Mouse (Mus musculus) brown adipose tissue, adult 24 weeks (tissue): ENCODE measurements around the gene Krt78. TPM values are rescaled to one million over a fixed set of nuclear protein-coding genes. Genes with fewer than 3 reads are reported as not detected.

Source experiments
- H3K27ac ChIP-seq: fragments of 200-500 bp; replicated peaks from 2 replicates; pipeline ENCODE4 v1.5.1; 2012; ENCODE audit warnings: low read depth, mild to moderate bottlenecking, low read length
- H3K4me1 ChIP-seq: fragments of 200-500 bp; 2 replicates; pipeline ENCODE4 v1.6.1; 2012; ENCODE audit warnings: low read length, mixed read lengths; ENCODE audit not compliant: control insufficient read depth, insufficient read depth, insufficient read length
- H3K4me3 ChIP-seq: fragments of 200-500 bp; 2 replicates; pipeline ENCODE4 v1.5.1; 2012; ENCODE audit warnings: low read depth, mild to moderate bottlenecking, low read length, moderate library complexity; ENCODE audit not compliant: insufficient read depth
- polyA plus RNA-seq: library from polyadenylated mRNA; stranded (reverse); fragments of >200 nt; gene quantifications from 2 replicates; pipeline ENCODE4 v1.2.4, GENCODE M21; 2012; ENCODE audit not compliant: missing spikeins, insufficient read depth, insufficient read length

Krt78 gene
- polyA plus RNA-seq, 1 experiment, result not detected

DNA sequence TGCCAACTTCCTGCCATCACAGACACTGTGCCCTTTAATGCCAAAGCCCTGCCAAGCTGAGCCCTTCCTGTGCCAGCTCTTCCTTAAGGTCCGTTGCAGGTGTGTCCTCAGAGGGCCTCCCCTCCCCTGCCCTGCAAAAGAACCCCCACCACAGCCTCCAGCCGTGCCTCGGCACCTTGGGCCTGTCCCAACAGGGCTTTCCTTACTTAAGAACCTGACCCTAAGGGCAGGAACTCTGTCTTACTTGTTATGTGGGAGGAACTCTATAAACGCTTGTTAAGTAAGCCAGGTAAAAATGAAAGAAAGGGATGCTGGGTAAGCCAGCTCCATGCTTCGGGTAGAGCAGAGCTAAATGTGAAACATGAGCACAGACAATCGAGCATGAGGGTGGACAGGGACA, 21.1 kb downstream of the Krt78 start:
- Histone ChIP-seq H3K27ac (no peak overlapping the region), H3K4me3 (no peak overlapping the region), H3K4me1 (peaks cover 21% of the 10 kb centered on the region)

DNA sequence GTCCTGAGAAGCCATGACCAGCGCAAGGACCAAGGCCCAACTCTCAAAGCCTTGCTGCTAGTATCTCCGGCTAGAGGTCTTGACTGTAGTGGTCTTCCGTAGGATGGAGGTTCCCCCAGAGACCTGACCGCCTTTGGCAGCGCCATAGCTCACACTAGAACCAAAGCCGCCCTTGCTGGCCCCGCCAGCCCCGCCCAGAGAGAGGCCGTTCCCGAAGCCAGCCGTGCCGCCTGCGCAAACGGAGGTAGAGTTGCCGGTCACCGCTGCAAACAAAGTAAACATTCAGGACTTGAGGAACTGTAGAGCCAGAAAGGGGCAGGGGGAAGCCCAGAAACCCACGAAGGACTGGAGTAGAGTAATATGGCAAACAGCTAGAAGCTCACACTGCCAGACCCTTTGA, 24.4 kb downstream of the Krt78 start:
- H3K4me3 ChIP-seq, result peak overlapping the region; percentile 34
- peaks cover 9% of the 10 kb centered on the region; the same call in 1 of the 2 replicates for H3K4me1 ChIP-seq
- H3K27ac ChIP-seq, result peak overlapping the region; percentile 91

DNA sequence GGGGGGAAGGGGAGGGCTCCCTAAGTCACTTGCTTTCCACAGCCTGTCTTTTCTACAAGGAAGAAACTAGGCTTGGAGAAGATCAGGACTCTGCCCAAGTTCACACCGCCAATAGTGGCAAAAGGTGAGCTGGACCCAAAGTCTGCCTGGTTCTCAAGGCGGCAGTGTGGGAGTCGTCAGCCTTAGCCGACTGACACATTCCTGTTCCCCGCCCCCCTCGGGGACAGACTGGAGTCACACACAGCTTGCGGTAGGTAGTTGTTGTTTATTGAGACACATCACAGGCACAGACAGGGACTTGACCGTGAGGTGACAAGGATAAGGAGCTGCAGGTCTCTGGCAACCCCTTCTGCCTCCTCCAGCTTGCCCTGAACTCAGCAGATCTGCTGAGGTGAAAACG, 25.0 kb downstream of the Krt78 start:
- peak overlapping the region; percentile 34 for H3K4me3 ChIP-seq
- H3K4me1 ChIP-seq, result peaks cover 9% of the 10 kb centered on the region; the same call in 1 of the 2 replicates
- H3K27ac ChIP-seq, result peak overlapping the region; percentile 91

DNA sequence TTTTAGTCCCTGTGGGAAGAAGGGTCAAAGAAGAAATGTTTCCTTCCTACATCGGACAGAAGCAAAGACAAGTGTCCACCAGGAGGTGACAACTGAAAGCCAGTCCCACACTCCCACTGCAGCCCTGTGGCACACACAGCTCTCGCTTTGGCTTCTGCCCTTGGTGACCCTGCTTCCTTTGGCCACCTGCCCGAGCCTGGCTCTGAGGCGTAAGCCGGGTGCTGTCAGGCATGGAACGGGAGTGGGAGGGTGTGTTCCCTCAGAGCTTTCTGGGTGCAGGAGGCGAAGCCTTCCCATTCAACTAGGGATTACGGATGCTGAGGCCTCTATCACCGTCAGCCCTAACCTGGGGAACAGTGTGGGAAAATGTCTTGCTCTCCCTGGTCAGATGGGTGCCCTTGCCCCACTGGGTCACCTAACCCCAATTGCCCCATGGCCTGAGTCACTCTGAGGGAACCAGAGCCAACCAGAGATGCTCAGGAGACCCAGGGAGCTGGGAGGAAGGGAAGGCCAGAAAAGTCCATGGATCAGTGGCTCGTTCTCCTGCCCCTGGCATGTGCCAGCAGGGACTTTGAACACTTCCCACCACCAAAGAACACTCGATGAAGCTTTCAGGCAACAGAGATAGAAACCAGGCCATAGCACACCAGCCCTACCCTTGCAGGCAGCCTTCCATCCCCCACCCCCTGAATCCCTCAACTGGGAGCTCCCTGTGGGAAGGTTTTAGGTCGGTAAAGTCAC, 26.6 kb downstream of the Krt78 start:
- Histone ChIP-seq H3K4me1 (peaks cover 9% of the 10 kb centered on the region; the same call in 1 of the 2 replicates), H3K27ac (peak overlapping the region; percentile 94), H3K4me3 (no peak overlapping the region)

DNA sequence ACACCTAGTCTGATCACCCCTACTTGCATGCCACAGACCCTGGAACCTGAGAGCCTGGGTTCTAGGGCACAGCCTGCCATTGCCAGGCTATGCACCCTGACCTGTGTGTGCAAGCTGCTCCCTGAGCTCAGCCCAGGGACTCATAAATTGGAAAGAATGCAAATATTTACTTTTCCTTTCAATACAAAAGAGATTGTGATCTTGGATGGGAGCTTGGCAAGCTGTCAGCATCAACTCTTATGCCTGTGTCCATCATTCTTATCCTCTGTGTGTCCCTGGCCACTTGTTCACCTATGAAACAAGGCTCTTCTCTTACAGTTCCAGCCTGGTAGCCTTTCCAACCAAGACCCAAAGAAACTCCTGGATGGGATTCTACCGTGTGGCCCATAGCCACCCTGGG, 29.0 kb downstream of the Krt78 start:
- Histone ChIP-seq H3K4me3 (no peak overlapping the region), H3K4me1 (peaks cover 4% of the 10 kb centered on the region; the same call in 1 of the 2 replicates), H3K27ac (no peak overlapping the region)

DNA sequence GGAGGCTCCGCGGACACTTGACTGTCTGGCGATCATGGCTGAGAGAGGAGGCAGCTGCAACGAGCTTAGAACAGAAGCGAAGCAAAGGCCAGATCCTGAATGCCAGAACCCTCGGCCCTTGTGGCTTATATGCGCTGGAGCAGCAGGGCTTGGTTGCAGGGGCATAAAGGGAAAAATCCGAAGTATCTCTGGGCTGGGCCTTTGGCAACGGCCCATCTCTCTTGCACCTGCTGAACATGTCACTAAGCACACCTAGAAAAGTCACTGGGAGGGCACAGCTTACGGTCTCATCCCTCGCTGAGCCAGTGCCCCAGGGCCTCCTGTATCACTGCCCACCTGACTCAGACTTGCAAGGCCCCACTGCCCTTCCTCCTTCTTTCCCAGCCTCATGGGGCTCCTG, 29.5 kb downstream of the Krt78 start, which contains the start of gene Krt4:
TSS of gene Krt4 (minus strand) at position 101 of the 400 bp plus-strand sequence.
- Histone ChIP-seq H3K4me3 (no peak within 1 kb of the TSS), H3K27ac (no peak within 1 kb of the TSS), H3K4me1 (peaks cover 4% of the 10 kb centered on the region; the same call in 1 of the 2 replicates)

DNA sequence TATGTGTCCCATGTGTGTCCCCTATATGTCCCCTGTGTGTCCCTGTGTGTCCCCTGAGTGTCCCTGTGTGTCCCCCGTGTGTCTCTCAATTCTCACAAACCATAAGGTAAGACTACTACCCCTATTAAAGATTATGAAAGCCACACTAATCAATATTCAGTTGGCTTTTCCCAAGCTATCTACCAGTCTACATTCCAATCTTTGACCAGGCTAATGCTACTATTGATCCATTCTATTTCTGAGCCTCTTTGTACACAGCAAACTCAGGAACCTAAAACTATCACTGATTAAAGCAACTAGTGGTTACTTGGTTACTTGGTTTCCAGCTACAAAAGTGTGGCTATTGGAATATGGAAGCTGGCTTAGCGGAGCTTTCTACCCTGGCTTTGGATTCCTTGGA, 31.8 kb downstream of the Krt78 start:
- Histone ChIP-seq H3K27ac (no peak overlapping the region), H3K4me3 (no peak overlapping the region)

DNA sequence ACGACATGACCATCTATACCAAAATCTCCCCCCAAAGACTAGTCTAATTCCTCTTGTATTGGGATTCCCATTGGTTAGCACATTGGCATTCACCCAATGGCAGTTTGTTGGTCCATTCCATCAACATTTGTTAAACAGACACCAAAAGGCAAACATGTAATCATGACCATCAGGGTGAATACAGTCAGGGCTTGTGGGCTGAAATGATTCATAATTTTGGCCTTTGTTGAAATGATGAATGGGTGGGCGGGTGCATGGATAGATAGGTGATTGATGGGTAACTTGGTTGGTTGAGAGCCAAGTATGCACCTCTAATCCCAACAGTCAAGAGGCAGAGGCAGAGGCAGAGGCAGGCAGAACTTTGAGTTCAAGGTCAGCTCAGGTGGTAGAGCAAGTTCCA, 38.0 kb downstream of the Krt78 start:
- Histone ChIP-seq H3K4me1 (no peaks in the 10 kb centered on the region), H3K27ac (no peak overlapping the region), H3K4me3 (no peak overlapping the region)

More for the DNA sequence above, 31.8 kb downstream of the Krt78 start:
- H3K4me1 ChIP-seq, result no peaks in the 10 kb centered on the region

DNA sequence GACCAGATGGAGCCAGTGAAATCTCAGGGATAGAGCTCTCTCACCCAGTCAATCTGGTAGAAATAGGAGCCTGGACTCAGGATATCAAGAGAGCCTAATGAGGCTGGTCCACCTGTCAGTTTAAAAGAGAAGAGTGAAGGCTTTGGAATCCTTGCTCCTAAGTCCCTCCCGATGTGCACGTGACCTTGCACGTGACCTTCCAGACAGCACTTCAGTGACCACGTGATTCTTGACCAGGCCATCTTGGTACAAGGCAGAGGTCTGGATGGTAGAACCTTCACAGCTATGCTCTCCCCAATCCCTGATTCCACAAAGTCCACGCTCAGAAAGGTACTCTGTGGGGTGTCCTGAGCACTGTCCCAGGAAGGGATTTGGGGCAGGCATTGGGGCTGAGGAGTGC, 49.2 kb downstream of the Krt78 start:
- no peaks in the 10 kb centered on the region for H3K4me1 ChIP-seq
- no peak overlapping the region for H3K27ac ChIP-seq
- H3K4me3 ChIP-seq, result no peak overlapping the region

DNA sequence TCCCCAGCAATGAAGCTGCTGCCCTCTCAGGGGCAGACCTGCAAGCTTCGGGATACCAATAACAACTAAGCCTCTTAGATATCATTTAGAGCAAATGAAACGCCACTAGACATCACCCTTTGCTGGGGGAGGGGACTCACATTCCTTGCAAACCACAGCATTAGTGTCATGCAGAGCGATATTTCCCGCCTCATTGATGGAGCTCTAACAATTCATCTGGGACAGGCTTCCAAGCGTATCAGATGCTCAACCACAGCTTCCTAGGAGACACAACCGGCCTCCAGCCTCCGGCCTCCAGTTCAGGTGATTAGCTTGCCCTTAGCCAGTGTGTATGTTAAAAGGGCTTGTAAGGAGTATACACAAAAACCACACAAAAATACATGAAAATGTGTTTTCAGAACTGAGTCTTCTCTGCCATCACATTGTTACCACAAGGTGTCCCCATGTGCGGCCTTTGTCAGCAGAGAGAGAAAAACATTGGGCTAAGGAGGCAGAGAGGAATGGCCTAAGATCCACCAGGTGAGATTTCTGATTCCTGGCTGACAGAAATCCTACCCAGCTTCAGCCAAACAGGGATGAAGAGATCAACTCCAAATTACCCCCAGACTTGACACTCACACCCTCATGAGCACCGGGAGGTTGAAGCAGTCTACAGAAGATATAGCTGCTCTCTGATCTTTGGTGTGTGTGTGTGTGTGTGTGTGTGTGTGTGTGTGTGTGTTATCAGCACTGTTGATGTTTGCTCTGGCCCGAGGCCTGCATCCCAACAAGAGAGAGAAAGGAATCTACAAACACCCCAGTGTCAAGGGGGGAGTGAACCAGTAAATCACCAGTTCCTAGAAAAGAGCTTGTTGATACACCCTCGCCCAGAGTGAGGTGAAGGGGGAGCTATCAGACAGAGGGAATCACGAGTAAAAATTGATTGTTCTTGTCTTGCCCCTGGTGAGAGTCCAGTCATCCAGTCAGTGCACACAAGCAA, 51.6 kb downstream of the Krt78 start:
- Histone ChIP-seq H3K27ac (no peak overlapping the region), H3K4me1 (no peaks in the 10 kb centered on the region), H3K4me3 (no peak overlapping the region)

Other genes with a start within 250 kb of the Krt78 start
- gene Krt5, start 241.4 kb downstream of the Krt78 start, polyA plus RNA-seq, result 0.48 and 1.7 TPM in 2 replicates
- not detected in 2 replicates for gene Krt71, start 211.2 kb downstream of the Krt78 start, polyA plus RNA-seq
- not detected in 2 replicates for gene Krt72, start 167.8 kb downstream of the Krt78 start, polyA plus RNA-seq
- gene Krt73, start 151.9 kb downstream of the Krt78 start, polyA plus RNA-seq, result not detected in 2 replicates
- not detected in 2 replicates for gene Krt2, start 136.1 kb downstream of the Krt78 start, polyA plus RNA-seq
- gene Krt1, start 103.5 kb downstream of the Krt78 start, polyA plus RNA-seq, result 0.63 TPM in 1 of 2 replicates, not detected in the other
- 1.1 and 2.2 TPM in 2 replicates for gene Krt77, start 84.6 kb downstream of the Krt78 start, polyA plus RNA-seq
- not detected in 2 replicates for gene Krt76, start 61.4 kb downstream of the Krt78 start, polyA plus RNA-seq
- not detected in 2 replicates for gene Krt4, start 29.6 kb downstream of the Krt78 start, polyA plus RNA-seq
- 15.1 and 19.0 TPM in 2 replicates for gene Krt79, start 14.0 kb downstream of the Krt78 start, polyA plus RNA-seq
- not detected in 2 replicates for gene Krt8, start 50.2 kb upstream of the Krt78 start, polyA plus RNA-seq
- gene Krt18, start 73.9 kb upstream of the Krt78 start, polyA plus RNA-seq, result not detected in 2 replicates
- gene Eif4b, start 119.5 kb upstream of the Krt78 start, polyA plus RNA-seq, result 47.9 and 93.9 TPM in 2 replicates
- 49.0 and 90.1 TPM in 2 replicates for gene Tns2, start 146.1 kb upstream of the Krt78 start, polyA plus RNA-seq
- gene Spryd3, start 181.9 kb upstream of the Krt78 start, polyA plus RNA-seq, result 8.6 and 12.8 TPM in 2 replicates
- 30.2 and 52.1 TPM in 2 replicates for gene Igfbp6, start 190.1 kb upstream of the Krt78 start, polyA plus RNA-seq
- gene Soat2, start 196.2 kb upstream of the Krt78 start, polyA plus RNA-seq, result not detected in 2 replicates
- 15.9 and 18.0 TPM in 2 replicates for gene Zfp740, start 249.0 kb upstream of the Krt78 start, polyA plus RNA-seq